Mouse (Mus musculus): ENCODE measurements around the gene Ptch2. TPM values are rescaled to one million over a fixed set of nuclear protein-coding genes. Genes with fewer than 3 reads are reported as not detected.

Gene Ptch2
- polyA plus RNA-seq, 1 experiment = 1.5 TPM

DNA sequence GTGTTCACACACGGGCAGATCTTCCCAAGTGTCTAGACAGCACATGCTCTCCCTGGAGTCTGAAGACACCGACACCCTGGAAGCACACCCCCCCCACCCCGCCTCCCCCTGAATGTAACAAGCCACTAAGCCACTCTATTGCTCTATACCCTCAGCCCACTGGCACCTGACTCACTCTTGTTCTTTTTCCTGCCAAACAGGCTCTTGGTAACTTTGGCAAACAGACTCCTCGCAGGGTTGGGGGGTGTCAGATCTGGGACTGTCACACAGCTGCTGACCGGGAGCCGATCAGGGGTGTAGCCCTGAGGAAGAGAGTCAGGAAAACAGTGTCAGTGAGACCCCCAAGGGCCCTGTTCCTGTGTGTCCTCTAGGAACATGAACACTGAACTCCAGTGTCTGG is 35.3 kb downstream of the Ptch2 start:
- Histone ChIP-seq H3K27ac (replicated peaks; ENCODE audit: low read depth, low read length) (no peak overlapping the region), H3K4me1 (ENCODE audit: control insufficient read depth, insufficient read depth, insufficient read length, low read length) (peaks cover 10% of the 10 kb centered on the region), H3K4me3 (ENCODE audit: insufficient read depth, low read depth, low read length) (no peak overlapping the region)

GRCm38 (mm10) chr4:117131890-117132793 is 36.3 kb downstream of the Ptch2 start:
- peak overlapping the region; percentile 70 for H3K4me3 ChIP-seq (ENCODE audit: insufficient read depth, low read depth, low read length)
- H3K27ac ChIP-seq (replicated peaks; ENCODE audit: low read depth, low read length) = no peak overlapping the region
- 0 out of 2 replicates have a peak, but pooled peaks cover 2% of the 10 kb centered on the region for H3K4me1 ChIP-seq (ENCODE audit: control insufficient read depth, insufficient read depth, insufficient read length, low read length)

DNA sequence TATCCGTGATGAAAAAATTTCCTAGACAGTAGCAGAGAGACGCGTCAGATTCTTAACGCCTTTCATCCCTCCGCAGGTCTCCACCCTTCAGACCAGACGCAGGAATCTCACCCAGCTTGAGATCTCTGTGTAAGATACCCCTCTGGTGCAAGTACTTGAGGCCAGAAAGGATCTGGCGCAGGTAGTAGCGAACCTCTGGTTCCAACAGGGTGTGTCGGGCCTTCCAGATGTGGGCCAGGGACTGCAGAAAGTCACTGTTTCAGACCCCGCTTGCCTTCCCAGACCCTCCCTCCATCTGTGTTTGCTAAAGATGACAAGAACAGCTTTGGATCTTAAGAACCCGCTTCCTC is 36.9 kb downstream of the Ptch2 start:
- H3K27ac ChIP-seq (replicated peaks; ENCODE audit: low read depth, low read length) = no peak overlapping the region
- H3K4me3 ChIP-seq (ENCODE audit: insufficient read depth, low read depth, low read length) = peak overlapping the region; percentile 70

GRCm38 (mm10) chr4:117133366-117133796 is 37.5 kb downstream of the Ptch2 start:
- H3K4me1 ChIP-seq (ENCODE audit: control insufficient read depth, insufficient read depth, insufficient read length, low read length) = 0 out of 2 replicates have a peak, but pooled peaks cover 2% of the 10 kb centered on the region
- H3K4me3 ChIP-seq (ENCODE audit: insufficient read depth, low read depth, low read length) = peak overlapping the region; percentile 70
- H3K27ac ChIP-seq (replicated peaks; ENCODE audit: low read depth, low read length) = no peak overlapping the region; the same call in 1 of the 2 replicates

More for the DNA sequence above, 36.9 kb downstream of the Ptch2 start:
- H3K4me1 ChIP-seq (ENCODE audit: control insufficient read depth, insufficient read depth, insufficient read length, low read length) = 0 out of 2 replicates have a peak, but pooled peaks cover 2% of the 10 kb centered on the region

GRCm38 (mm10) chr4:117133817-117134600 is 38.1 kb downstream of the Ptch2 start, which contains the start of gene Plk3:
Plk3 (minus strand) TSS chr4:117133963.
- H3K27ac ChIP-seq (replicated peaks; ENCODE audit: low read depth, low read length) = no peak within 1 kb of the TSS; the same call in 1 of the 2 replicates
- peak within 1 kb of the TSS; percentile 70 for H3K4me3 ChIP-seq (ENCODE audit: insufficient read depth, low read depth, low read length)
- H3K4me1 ChIP-seq (ENCODE audit: control insufficient read depth, insufficient read depth, insufficient read length, low read length) = 0 out of 2 replicates have a peak, but pooled peaks cover 2% of the 10 kb centered on the region

- no peak overlapping the region for H3K27ac ChIP-seq (replicated peaks; ENCODE audit: low read depth, low read length)
- no peak overlapping the region for H3K4me3 ChIP-seq (ENCODE audit: insufficient read depth, low read depth, low read length)
- 0 out of 2 replicates have a peak, but pooled peaks cover 2% of the 10 kb centered on the region for H3K4me1 ChIP-seq (ENCODE audit: control insufficient read depth, insufficient read depth, insufficient read length, low read length)
Measured at GRCm38 (mm10) chr4:117134601-117134995, 38.7 kb downstream of the Ptch2 start.

DNA sequence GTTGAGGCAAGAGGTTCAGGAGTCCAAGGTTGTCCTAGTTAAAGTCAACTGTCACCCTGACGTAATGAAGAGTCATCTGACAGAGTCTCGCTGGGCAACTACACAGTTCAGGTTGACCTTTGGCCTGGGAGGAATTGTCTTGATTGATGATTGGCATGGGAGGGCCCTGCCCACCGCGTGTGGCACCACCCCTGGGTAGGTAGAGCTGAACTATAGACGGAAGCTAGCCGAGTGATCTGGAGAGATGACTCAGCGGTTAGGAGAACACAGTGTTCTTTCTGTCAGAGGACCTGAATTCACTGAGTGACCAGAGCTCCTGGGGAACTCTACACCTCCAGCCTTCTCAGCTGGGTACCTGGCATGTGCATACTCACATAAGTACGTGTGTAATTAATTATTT is 40.2 kb downstream of the Ptch2 start:
- Histone ChIP-seq H3K4me1 (ENCODE audit: control insufficient read depth, insufficient read depth, insufficient read length, low read length) (0 out of 2 replicates have a peak, but pooled peaks cover 2% of the 10 kb centered on the region), H3K27ac (replicated peaks; ENCODE audit: low read depth, low read length) (peak overlapping the region; percentile 59), H3K4me3 (ENCODE audit: insufficient read depth, low read depth, low read length) (no peak overlapping the region)

- Histone ChIP-seq H3K27ac (replicated peaks; ENCODE audit: low read depth, low read length) (no peak overlapping the region), H3K4me1 (ENCODE audit: control insufficient read depth, insufficient read depth, insufficient read length, low read length) (0 out of 2 replicates have a peak, but pooled peaks cover 2% of the 10 kb centered on the region), H3K4me3 (ENCODE audit: insufficient read depth, low read depth, low read length) (no peak overlapping the region)
Measured at GRCm38 (mm10) chr4:117138295-117139216, 42.7 kb downstream of the Ptch2 start.

- Histone ChIP-seq H3K27ac (replicated peaks; ENCODE audit: low read depth, low read length) (no peak overlapping the region), H3K4me3 (ENCODE audit: insufficient read depth, low read depth, low read length) (no peak overlapping the region), H3K4me1 (ENCODE audit: control insufficient read depth, insufficient read depth, insufficient read length, low read length) (0 out of 2 replicates have a peak, but pooled peaks cover 2% of the 10 kb centered on the region)
Measured at GRCm38 (mm10) chr4:117139217-117139612, 43.3 kb downstream of the Ptch2 start.

- Histone ChIP-seq H3K4me1 (ENCODE audit: control insufficient read depth, insufficient read depth, insufficient read length, low read length) (0 out of 2 replicates have a peak, but pooled peaks cover 2% of the 10 kb centered on the region), H3K4me3 (ENCODE audit: insufficient read depth, low read depth, low read length) (no peak overlapping the region), H3K27ac (replicated peaks; ENCODE audit: low read depth, low read length) (no peak overlapping the region)
Measured at GRCm38 (mm10) chr4:117140613-117141012, 44.7 kb downstream of the Ptch2 start.

DNA sequence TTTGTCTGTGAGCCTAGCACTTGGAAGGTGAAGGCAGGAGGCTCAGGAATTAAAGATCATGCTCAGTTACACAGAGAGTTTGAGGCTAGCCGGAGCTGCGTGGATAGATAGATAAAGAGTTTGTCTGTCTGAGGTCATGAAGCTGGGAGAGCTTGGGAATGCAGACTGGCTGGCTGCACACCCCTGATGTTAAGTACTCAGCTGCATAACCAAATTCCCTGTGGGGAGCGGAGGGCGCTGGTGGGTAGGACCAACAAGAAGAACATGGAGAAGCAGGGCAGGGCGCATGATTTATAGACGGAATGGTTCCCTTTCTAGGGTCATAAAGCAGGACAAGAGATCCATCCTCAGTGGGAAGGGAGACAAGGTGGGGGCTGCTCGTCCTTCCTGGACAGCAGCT is 47.1 kb downstream of the Ptch2 start:
- H3K27ac ChIP-seq (replicated peaks; ENCODE audit: low read depth, low read length) = no peak overlapping the region
- H3K4me1 ChIP-seq (ENCODE audit: control insufficient read depth, insufficient read depth, insufficient read length, low read length) = no peaks in the 10 kb centered on the region
- H3K4me3 ChIP-seq (ENCODE audit: insufficient read depth, low read depth, low read length) = no peak overlapping the region

DNA sequence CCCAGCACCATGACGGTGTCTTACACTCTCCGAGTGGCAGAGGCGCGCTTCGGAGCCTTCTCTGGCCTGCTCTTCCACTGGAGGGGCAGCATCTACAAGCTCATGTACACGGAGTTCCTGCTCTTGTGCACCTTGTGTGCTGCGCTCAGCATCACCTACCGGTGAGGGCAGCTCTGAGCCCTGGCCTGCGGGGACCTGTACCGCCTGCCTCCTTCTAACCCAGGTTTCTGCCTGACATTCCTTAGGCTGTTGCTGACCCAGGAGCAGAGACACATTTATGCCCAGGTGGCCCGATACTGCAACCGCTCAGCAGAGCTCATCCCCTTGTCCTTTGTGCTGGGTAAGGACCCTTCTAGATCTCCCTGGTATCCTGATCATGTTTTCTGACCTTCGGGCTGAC is 49.4 kb downstream of the Ptch2 start:
- H3K27ac ChIP-seq (replicated peaks; ENCODE audit: low read depth, low read length) = no peak overlapping the region
- no peak overlapping the region for H3K4me3 ChIP-seq (ENCODE audit: insufficient read depth, low read depth, low read length)
- H3K4me1 ChIP-seq (ENCODE audit: control insufficient read depth, insufficient read depth, insufficient read length, low read length) = no peaks in the 10 kb centered on the region

GRCm38 (mm10) chr4:117146176-117146575 is 50.3 kb downstream of the Ptch2 start:
- no peak overlapping the region for H3K27ac ChIP-seq (replicated peaks; ENCODE audit: low read depth, low read length)

DNA sequence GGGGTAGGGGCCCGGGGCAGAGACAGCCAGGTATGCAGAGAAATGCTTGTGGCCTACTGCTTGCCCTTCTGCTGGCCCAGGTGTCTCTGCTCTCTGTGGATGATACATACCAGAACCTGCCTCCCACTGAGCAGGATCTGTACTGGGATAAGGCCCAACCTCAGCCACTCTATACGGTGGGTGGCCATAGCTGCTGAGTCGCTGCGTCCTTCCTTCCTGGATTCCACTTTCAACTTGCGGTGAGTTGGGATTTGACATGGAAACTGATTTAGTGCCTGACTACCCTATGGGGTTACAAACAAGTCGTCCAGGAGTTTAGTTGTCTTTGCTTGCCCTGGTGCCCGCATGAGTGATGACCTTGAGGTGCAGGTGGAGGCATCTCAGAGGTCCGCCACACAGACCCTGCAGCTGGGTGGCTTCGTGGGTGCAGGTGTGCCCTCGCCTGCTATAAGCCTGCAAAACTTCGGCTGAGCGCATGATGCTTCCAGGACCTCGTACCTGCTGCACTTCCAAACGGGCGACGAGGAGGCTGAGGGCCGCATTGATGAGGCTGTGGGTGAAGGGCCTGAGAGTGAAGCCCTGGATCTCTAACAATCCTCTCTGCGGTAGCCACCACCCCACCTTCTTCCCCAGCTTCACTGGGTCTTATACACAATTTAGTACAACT is 52.3 kb downstream of the Ptch2 start:
- Histone ChIP-seq H3K4me1 (ENCODE audit: control insufficient read depth, insufficient read depth, insufficient read length, low read length) (no peaks in the 10 kb centered on the region), H3K27ac (replicated peaks; ENCODE audit: low read depth, low read length) (no peak overlapping the region), H3K4me3 (ENCODE audit: insufficient read depth, low read depth, low read length) (no peak overlapping the region)

More at GRCm38 (mm10) chr4:117146176-117146575, 50.3 kb downstream of the Ptch2 start:
- Histone ChIP-seq H3K4me3 (ENCODE audit: insufficient read depth, low read depth, low read length) (no peak overlapping the region), H3K4me1 (ENCODE audit: control insufficient read depth, insufficient read depth, insufficient read length, low read length) (no peaks in the 10 kb centered on the region)
